Mouse (Mus musculus) B cell, adult 2 months (primary cell): Measurements from ENCODE around the gene Atxn7l3.
A peak's percentile ranks its signal among the peaks of the same experiment; 100 is the strongest.

Experiments
- DNase-seq, 2 experiments: peaks; one replicate each; pipeline ENCODE4 v3.0.0; 2022

The Atxn7l3 gene

DNA sequence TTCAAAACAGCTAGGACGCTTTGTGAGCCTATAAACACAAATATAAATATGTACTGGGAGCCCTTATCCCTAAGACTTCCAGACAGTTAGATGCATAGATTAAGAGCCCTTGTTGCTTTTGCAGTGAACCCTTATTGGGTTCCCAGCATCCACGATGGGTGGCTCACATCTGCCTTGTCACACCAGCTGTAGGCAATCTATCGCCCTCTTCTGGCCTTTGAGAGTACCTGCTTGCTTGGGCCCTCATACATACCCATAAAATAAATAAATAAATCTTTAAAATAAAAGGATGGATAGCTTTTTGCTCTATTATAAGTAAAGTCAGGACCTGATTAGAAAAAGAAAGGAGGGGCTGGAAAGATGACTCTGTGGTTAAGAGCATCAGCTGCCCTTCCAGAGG, 37.9 kb downstream of the Atxn7l3 start:
- no peak for DNase-seq

DNA sequence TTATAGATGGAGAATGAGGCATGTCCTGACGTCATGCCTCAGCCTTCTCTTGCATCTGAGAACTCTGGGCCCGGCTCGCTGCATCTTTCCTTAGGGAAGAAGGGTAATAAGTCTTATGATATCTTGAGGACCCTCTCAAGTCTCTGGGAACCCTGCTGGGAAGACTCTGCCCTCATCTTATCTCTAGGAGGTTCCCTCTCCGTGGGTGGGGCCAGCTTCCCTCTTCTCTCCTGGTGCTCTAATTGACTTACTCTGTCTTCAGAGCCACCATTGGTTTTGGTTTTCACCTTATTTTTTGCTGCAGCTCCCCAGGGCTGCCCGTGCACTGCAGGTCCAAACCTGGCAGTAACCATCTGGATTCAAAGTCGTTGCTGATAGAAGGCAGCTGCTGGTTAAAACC, 38.3 kb downstream of the Atxn7l3 start:
- DNase-seq, result no peak

GRCm38 (mm10) chr11:102257514-102257913, 38.9 kb downstream of the Atxn7l3 start:
- peak; percentile 28 to 40 for DNase-seq

DNA sequence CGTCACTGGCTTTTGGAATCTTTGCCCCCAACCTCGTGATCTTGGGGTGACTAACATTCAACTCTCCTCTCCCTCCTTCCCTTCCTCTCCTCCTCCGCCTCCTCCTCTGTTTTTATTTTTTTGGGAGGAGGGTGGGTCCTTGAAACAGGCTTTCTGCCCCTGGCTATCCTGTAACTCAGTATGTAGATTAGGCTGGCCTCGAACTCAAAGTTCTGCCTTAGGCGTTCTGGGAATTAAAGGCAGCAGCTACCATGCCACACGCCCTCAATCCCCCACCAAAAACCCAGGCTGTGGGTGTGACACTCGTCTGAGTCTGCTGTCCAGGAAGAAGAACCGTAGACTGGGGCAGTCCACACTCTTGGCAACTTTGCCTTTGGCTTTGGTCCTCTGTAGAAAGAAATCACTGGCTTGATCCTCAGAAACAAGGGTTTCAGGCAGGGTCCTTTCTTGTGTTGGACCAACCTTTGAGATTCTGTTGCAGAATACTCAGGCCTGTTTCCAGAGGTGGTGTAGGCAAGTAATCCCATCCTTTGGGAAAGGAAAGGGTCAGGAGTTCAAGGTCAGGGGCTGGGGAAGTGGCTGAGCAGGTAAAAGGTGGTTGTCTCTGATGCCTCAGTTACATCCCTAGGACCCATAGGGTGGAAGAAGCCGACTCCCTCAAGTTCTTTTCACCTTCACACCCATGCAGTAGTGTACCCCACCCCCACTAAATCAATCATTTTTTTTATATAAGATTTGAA, 46.9 kb downstream of the Atxn7l3 start:
- DNase-seq, result no peak

DNA sequence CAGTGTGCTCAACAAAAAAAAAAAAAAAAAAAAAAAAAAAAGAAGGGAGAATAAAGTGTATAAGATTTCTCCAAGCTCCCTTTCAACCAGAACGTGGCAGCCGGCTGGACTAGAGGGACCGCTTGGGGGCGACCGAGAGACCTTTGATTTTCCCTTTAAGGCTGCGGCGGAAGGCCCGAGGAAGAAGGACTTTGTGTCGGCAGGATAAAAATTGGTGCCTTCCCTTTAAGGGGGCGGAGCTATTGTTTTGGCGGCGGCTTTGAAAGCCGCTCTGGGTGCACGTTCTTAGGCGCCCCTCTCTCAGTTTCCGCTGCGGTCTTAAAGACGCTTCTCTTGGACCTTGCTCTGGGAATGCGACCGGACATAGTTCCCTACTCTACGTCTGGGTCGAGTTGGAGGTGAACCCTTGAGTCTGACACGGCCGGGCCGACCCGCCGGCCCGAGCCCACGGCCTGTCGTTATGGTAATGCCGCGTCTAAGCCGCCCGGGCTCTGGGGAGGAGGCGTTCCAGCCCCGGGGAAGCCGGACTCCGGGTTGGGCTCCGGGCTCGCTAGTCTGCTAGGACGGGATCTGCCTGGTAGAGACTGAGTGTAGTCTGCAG, 47.7 kb downstream of the Atxn7l3 start, which contains the start of gene BC030867:
TSS of gene BC030867 (plus strand) at position 253 of the 601 bp plus-strand sequence.
- peak; percentile 94 to 96 for DNase-seq

GRCm38 (mm10) chr11:102246871-102247270, 49.6 kb downstream of the Atxn7l3 start:
- DNase-seq, result no peak

DNA sequence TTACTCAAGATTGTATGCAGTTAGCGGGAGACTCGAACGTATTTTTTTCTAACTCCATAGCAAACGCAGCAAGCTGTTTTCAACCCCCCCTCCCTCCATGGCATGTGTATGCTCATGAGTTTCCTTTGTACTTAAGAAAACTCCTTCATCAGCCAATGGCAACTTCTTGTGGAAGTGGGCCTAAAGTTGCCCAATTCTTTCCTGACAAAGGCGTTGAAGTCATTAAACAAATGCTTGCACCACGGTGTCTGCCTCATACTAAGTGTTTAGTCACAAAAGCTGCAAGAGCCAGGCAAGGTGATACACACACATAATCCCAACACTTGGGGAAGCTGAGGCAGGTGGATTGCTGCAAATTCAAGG, 50.2 kb downstream of the Atxn7l3 start:
- DNase-seq, result no peak

GRCm38 (mm10) chr11:102245581-102246272, 50.7 kb downstream of the Atxn7l3 start:
- no peak for DNase-seq

GRCm38 (mm10) chr11:102244926-102245449, 51.4 kb downstream of the Atxn7l3 start:
- peak; percentile 69 to 74 for DNase-seq

DNA sequence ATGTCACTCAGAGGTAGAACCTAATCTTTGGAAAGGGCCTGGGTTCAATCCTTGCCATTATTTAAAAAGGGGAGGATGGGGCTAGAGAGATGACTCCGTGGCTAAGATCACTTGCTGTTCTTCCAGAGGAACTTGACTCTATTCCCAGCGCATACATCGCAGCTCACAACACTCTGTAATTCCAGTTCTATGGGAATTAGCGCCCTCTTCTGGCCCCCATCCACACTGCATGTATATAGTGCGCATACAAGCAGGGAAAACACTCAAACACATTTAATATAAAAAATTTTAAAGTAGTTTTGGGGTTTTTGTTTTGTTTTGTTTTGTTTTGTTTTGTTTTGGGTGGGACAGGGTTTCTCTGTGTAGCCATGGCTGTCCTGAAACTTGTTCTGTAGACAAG, 54.6 kb downstream of the Atxn7l3 start:
- DNase-seq, result no peak

- DNase-seq, result no peak
Measured at GRCm38 (mm10) chr11:102241246-102241645, 55.2 kb downstream of the Atxn7l3 start.

DNA sequence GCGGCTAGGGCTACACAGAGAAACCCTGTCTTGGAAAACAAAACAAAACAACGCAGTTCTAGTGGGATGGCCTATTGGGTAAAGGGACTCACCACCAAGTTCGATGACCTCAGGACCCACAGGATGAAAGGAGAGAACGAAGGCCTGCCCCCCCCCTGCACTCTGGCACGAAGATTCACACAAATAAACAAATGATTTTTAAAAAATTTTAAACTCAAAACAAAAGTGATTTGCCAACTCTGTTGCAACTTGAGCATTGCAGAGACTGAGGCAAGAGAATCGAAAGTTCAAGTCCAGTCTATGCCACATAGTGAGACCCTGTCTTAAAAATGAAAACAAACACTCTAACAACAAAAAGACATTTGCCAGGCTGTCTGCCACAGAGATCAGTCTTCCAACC, 55.8 kb downstream of the Atxn7l3 start:
- no peak for DNase-seq
